Mouse (Mus musculus): ENCODE data around the gene F11r. TPM values are rescaled to one million over a fixed set of nuclear protein-coding genes. Genes with fewer than 3 reads are reported as not detected.

Gene F11r
- polyA plus RNA-seq, 1 experiment from 2014 or later = 35.2 TPM

DNA sequence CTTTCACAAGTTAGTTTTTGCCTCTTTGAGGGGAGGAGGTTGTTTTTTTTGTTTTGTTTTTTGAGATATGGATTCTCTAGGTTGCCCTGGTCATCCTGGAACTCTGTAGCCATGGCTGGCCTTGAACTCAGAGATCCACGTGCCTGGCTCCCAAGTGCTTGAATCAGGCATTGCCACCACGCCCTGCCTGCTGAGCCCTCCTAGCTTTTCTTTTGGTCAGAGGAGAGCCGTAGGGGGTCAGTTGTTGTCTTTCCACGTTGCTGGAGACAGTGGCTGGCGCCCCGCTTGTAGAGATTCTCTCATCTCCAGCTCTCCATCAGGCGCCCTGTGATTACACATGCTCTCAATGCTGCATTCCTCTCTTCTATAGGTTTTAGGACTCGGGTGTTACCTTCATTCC is 23.7 kb upstream of the F11r start:
- H3K36me3 ChIP-seq = peaks cover 33% of the 10 kb centered on the region
- WGBS = 82% methylated on average over 8 of the region's 8 CpGs
- H3K4me2 ChIP-seq (replicated peaks) = no peak overlapping the region
- H3K4me3 ChIP-seq = no peak overlapping the region
- no peak for ATAC-seq (ENCODE audit: insufficient number of reproducible peaks, insufficient read depth, low FRiP score, low TSS enrichment)
- H3K9ac ChIP-seq = no peak overlapping the region
- no peak overlapping the region for H3K27ac ChIP-seq
- H3K27me3 ChIP-seq = peaks cover 6% of the 10 kb centered on the region; the same call in 1 of the 2 replicates
- peaks cover 3% of the 10 kb centered on the region; the same call in 1 of the 2 replicates for H3K4me1 ChIP-seq
- no peaks in the 10 kb centered on the region for H3K9me3 ChIP-seq

GRCm38 (mm10) chr1:171418660-171419059 is 18.7 kb upstream of the F11r start, which contains the start of gene Tstd1:
Gene Tstd1 (plus strand): TSS chr1:171418872.
- H3K27me3 ChIP-seq = no peaks in the 10 kb centered on the region
- H3K4me2 ChIP-seq (replicated peaks) = no peak within 1 kb of the TSS
- peaks cover 55% of the 10 kb centered on the region for H3K36me3 ChIP-seq
- ATAC-seq (ENCODE audit: insufficient number of reproducible peaks, insufficient read depth, low FRiP score, low TSS enrichment) = no peak
- no peaks in the 10 kb centered on the region for H3K9me3 ChIP-seq
- H3K4me3 ChIP-seq = no peak within 1 kb of the TSS
- no peaks in the 10 kb centered on the region for H3K4me1 ChIP-seq
- no peak within 1 kb of the TSS for H3K9ac ChIP-seq
- H3K27ac ChIP-seq = peak within 1 kb of the TSS; percentile 12; the same call in 1 of the 2 replicates
- WGBS = 86% methylated on average over 5 of the region's 5 CpGs

GRCm38 (mm10) chr1:171419291-171419882 is 17.9 kb upstream of the F11r start:
- ATAC-seq (ENCODE audit: insufficient number of reproducible peaks, insufficient read depth, low FRiP score, low TSS enrichment) = peak; percentile 49; the same call in 1 of the 2 replicates
- 54% methylated on average over 12 of the region's 12 CpGs for WGBS
- H3K27me3 ChIP-seq = no peaks in the 10 kb centered on the region
- no peak overlapping the region for H3K9ac ChIP-seq
- H3K4me3 ChIP-seq = no peak overlapping the region
- H3K27ac ChIP-seq = peak overlapping the region; percentile 12; the same call in 1 of the 2 replicates
- no peaks in the 10 kb centered on the region for H3K4me1 ChIP-seq
- peaks cover 55% of the 10 kb centered on the region for H3K36me3 ChIP-seq
- no peak overlapping the region for H3K4me2 ChIP-seq (replicated peaks)
- no peaks in the 10 kb centered on the region for H3K9me3 ChIP-seq

GRCm38 (mm10) chr1:171419905-171420304 is 17.4 kb upstream of the F11r start:
- H3K27me3 ChIP-seq = no peaks in the 10 kb centered on the region
- H3K9ac ChIP-seq = no peak overlapping the region
- no peak overlapping the region for H3K4me2 ChIP-seq (replicated peaks)
- H3K27ac ChIP-seq = 0 out of 2 replicates have a peak overlapping the region, but pooled peaks have one; percentile 12
- no peaks in the 10 kb centered on the region for H3K9me3 ChIP-seq
- WGBS = 78% methylated on average over 5 of the region's 5 CpGs
- no peak for ATAC-seq (ENCODE audit: insufficient number of reproducible peaks, insufficient read depth, low FRiP score, low TSS enrichment)
- no peaks in the 10 kb centered on the region for H3K4me1 ChIP-seq
- no peak overlapping the region for H3K4me3 ChIP-seq
- peaks cover 55% of the 10 kb centered on the region for H3K36me3 ChIP-seq

DNA sequence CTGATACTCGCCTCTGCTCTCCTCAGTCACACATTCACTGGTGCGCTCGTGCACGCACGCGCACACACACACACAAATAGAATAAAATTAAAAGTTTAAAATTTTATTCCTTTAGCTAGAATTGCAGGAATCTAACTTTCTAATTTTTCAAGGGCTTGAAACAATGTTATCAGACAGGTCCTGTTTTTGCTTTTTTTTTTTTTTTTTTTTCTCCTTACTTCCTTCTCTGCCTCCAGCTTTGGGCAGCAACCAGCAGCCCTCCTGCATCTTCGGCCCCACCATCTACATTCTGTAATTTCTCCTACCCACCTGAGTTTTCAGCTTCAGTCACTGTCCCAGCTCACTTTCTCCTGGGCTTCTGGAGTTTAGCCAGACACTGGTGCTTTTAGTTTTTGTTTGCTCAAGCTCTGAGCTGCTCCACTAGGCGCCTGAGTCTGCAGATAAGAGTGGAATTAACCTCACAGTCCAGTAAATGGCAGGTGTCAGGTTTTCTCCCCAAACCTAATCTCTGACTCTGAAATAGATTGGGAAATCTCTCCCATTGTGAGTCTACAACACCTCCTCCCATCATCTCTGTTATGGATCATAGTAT is 14.7 kb upstream of the F11r start:
- Histone ChIP-seq H3K27ac (no peak overlapping the region), H3K4me1 (no peaks in the 10 kb centered on the region), H3K27me3 (no peaks in the 10 kb centered on the region), H3K4me3 (no peak overlapping the region), H3K36me3 (peaks cover 32% of the 10 kb centered on the region), H3K9ac (no peak overlapping the region), H3K4me2 (replicated peaks) (no peak overlapping the region), H3K9me3 (no peaks in the 10 kb centered on the region)
- WGBS = 84% methylated on average over 8 of the region's 8 CpGs
- no peak for ATAC-seq (ENCODE audit: insufficient number of reproducible peaks, insufficient read depth, low FRiP score, low TSS enrichment)

GRCm38 (mm10) chr1:171424638-171425037 is 12.7 kb upstream of the F11r start:
- Histone ChIP-seq H3K4me2 (replicated peaks) (no peak overlapping the region), H3K4me3 (no peak overlapping the region), H3K9ac (no peak overlapping the region), H3K9me3 (no peaks in the 10 kb centered on the region), H3K36me3 (peaks cover 12% of the 10 kb centered on the region; the same call in 1 of the 2 replicates), H3K27ac (no peak overlapping the region), H3K27me3 (no peaks in the 10 kb centered on the region), H3K4me1 (no peaks in the 10 kb centered on the region)
- WGBS = 78% methylated on average over 5 of the region's 5 CpGs
- no peak for ATAC-seq (ENCODE audit: insufficient number of reproducible peaks, insufficient read depth, low FRiP score, low TSS enrichment)

DNA sequence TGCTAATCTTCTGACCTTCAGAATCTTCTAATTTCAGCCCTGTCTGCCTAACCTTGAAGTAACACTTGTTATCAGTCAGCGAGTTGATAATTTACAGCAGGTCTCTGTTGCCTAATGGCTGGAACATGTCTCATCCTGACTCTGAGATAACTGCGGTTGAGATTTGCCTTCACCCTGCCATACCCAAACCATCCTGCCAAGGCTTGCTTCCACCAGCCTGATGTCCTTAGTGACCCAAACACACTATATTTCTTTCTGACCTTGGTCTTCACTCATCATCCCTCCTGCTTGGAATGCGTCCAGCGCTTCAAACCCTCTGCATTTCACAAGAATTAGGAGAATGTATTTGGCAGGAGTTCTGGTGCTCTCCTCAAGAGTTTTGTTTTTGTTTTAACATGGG is 12.2 kb upstream of the F11r start:
- no peak for ATAC-seq (ENCODE audit: insufficient number of reproducible peaks, insufficient read depth, low FRiP score, low TSS enrichment)
- Histone ChIP-seq H3K4me1 (no peaks in the 10 kb centered on the region), H3K4me2 (replicated peaks) (no peak overlapping the region), H3K9me3 (no peaks in the 10 kb centered on the region), H3K4me3 (no peak overlapping the region), H3K36me3 (peaks cover 10% of the 10 kb centered on the region; the same call in 1 of the 2 replicates), H3K27me3 (no peaks in the 10 kb centered on the region), H3K9ac (no peak overlapping the region), H3K27ac (no peak overlapping the region)
- WGBS = 84% methylated on average over 4 of the region's 4 CpGs

GRCm38 (mm10) chr1:171432158-171432557 is 5.2 kb upstream of the F11r start:
- H3K9ac ChIP-seq = no peak overlapping the region
- H3K27ac ChIP-seq = no peak overlapping the region
- no peaks in the 10 kb centered on the region for H3K4me1 ChIP-seq
- H3K4me3 ChIP-seq = no peak overlapping the region
- WGBS = 74% methylated on average over 5 of the region's 5 CpGs
- peaks cover 10% of the 10 kb centered on the region for H3K27me3 ChIP-seq
- H3K36me3 ChIP-seq = no peaks in the 10 kb centered on the region
- no peak for ATAC-seq (ENCODE audit: insufficient number of reproducible peaks, insufficient read depth, low FRiP score, low TSS enrichment)
- H3K9me3 ChIP-seq = no peaks in the 10 kb centered on the region
- H3K4me2 ChIP-seq (replicated peaks) = no peak overlapping the region

DNA sequence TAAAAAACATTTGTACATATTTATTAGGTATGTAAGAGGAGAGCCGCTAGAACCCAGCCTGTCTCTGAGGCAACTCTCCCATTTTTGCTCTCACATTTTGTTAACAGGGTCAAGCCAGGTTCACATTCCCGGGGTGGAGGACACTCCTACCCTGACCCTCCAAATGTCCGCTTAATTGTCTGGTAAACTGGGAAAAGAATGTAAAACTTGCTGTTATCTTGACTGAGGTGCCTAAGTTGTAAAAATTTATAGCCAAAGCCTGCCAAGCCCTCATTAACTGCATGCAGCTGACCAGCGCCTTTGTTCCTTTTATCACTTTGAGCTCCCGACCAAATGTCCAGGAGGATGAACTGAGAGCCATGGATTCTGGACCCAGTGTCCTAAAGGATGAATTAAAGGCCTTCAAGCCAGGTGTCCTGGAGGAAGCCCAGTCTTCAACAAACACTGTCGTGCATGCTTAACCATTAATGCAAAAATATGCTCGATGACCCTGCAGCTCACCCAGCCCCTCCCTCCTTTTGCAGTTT is 2.0 kb upstream of the F11r start:
- 61% methylated on average over 7 of the region's 7 CpGs for WGBS
- no peak overlapping the region for H3K9ac ChIP-seq
- H3K4me2 ChIP-seq (replicated peaks) = no peak overlapping the region
- no peak overlapping the region for H3K4me3 ChIP-seq
- H3K4me1 ChIP-seq = 0 out of 2 replicates have a peak, but pooled peaks cover 3% of the 10 kb centered on the region
- H3K36me3 ChIP-seq = no peaks in the 10 kb centered on the region
- H3K27me3 ChIP-seq = peaks cover 30% of the 10 kb centered on the region
- ATAC-seq (ENCODE audit: insufficient number of reproducible peaks, insufficient read depth, low FRiP score, low TSS enrichment) = no peak
- H3K9me3 ChIP-seq = no peaks in the 10 kb centered on the region
- no peak overlapping the region for H3K27ac ChIP-seq

DNA sequence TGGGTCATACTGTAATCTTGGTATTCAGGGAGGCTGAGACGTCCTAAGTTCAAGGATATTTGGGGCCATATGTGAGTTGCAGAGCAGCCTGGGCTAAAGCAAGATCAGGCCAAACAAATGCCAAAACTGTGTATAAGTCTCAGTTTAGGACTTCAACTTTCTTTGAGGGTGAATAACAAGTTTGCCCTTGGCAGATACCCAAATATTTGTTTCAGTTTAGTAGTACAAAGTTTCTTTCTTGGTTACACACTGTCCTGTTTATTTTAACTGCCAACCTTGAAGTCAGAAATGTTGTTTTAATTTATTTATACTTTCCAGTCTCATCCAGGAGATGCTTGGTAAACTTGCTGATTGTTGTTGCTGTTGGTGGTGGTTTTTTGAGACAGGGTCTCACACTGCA is 1.4 kb upstream of the F11r start:
- Histone ChIP-seq H3K36me3 (no peaks in the 10 kb centered on the region), H3K4me1 (0 out of 2 replicates have a peak, but pooled peaks cover 3% of the 10 kb centered on the region), H3K27me3 (peaks cover 32% of the 10 kb centered on the region), H3K4me2 (replicated peaks) (no peak overlapping the region), H3K27ac (no peak overlapping the region), H3K4me3 (no peak overlapping the region), H3K9me3 (no peaks in the 10 kb centered on the region), H3K9ac (no peak overlapping the region)
- no peak for ATAC-seq (ENCODE audit: insufficient number of reproducible peaks, insufficient read depth, low FRiP score, low TSS enrichment)
- WGBS = 60% methylated on average over 1 of the region's 1 CpGs

DNA sequence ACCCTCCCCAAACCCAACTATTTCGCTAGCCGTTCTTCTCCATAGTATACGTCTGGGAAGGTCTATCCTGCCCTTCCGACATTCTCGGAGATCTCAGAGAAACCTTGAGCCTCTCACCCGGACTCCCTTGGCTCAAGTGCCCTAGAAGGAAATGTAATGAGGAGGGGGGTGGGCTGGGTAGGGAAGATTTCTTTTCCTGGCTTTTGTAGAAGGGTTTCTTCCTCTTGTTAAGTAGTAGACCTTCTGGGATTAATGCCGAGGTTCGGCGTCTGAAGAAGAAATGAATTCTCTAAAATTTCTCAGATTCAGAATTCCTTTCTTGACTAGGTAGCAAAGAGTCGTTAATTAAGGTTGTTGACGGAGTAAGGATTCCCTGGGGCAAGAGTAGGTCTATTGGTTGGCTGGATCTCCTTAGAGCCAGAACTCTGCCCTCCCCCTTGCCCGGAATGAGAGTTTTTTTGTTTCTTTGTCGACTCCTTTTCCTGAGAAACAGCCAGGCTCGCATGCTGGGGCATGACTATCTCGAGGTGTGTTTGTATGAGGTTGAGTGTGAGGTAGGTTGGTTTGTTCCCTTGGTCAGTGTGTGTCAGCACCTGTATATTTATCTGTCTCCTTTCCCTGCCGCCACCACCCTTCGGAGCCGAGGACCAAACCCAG is 807 bp downstream of the F11r start:
- Histone ChIP-seq H3K4me2 (replicated peaks) (peak overlapping the region; percentile 60), H3K36me3 (no peaks in the 10 kb centered on the region), H3K27me3 (peaks cover 32% of the 10 kb centered on the region), H3K27ac (no peak overlapping the region), H3K4me3 (peak overlapping the region; percentile 43), H3K4me1 (0 out of 2 replicates have a peak, but pooled peaks cover 3% of the 10 kb centered on the region), H3K9me3 (no peaks in the 10 kb centered on the region), H3K9ac (peak overlapping the region; percentile 45; the same call in 1 of the 2 replicates)
- 6% methylated on average over 18 of the region's 18 CpGs for WGBS
- ATAC-seq (ENCODE audit: insufficient number of reproducible peaks, insufficient read depth, low FRiP score, low TSS enrichment) = no peak
